Mouse (Mus musculus) fat pad, adult 2 months (tissue): ENCODE results near the gene Zfp692.
"Not testable (repeated sequence)": the region's sequence is repeated elsewhere in the genome, so short reads cannot be mapped to it uniquely, and the experiment has no call there.

Source experiments
- DNase-seq: peaks from one replicate; pipeline ENCODE4 v3.0.0-alpha.2; 2011; ENCODE audit warnings: low read depth, low spot score; ENCODE audit errors: extremely low read depth

Gene Zfp692

DNA sequence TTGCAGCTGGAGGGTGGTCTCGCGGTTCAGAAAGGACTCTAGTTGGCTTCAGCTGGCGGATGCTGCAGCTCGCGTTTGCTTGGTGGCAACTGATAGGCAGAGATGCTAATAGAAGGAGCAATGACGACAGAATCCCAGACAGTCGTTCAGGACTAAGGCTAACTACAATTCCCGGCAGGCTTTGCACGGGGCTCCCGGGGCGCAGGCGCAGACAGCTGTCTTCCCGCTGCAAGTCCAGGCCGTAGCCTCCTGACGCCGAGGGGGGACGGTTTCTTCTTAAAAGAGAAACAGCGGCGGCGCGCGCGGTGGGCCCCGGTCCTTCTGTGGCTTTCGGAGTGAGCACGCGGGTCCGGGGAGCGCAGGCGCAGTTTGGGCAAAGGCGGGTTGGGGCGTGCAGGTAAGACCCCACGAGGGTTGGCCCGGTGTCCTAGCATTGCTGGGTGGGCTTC is at the start of gene Zfp692:
TSS of gene Zfp692 (plus strand) at position 210 of the 449 bp plus-strand sequence.
- no peak for DNase-seq

GRCm38 (mm10) chr11:58257816-58258215 is 49.1 kb upstream of the Zfp692 start:
- DNase-seq, result no peak

DNA sequence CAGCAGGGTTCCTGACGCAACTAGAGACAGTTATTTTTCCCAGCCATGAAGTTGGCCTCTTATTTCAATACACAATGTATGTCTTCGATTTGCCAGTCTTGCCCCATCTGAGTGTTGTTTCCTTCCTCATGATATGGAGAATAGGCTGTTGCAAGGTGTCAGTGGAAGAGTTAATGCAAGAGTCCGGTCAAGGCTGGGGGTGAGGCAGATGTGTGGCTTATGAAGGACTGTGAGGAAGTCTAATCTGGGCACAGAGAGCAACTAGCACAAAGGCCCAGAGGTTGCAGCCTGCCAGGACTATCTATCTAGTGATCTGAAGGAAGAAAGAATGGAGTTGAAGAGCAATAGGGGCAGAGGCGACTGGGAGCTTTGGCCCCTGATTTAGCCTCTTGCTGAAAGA is 46.7 kb upstream of the Zfp692 start:
- no peak for DNase-seq

DNA sequence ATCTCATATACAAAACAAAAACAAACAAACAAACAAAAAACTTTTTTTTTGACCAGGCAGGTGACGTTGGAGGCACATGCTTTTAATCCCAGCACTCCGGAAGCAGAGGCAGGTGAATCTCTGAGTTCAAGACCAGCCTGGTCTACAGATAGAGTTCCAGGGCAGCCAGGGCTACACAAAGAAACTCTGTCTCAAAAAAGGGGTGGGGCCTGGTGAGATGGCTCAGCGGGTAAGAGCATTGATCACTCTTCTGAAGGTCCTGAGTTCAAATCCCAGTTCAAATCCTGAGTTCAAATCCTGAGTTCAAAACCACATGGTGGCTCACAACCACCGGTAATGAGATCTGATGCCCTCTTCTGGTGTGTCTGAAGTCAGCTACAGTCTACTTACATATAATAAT is 45.0 kb upstream of the Zfp692 start:
- no peak for DNase-seq

DNA sequence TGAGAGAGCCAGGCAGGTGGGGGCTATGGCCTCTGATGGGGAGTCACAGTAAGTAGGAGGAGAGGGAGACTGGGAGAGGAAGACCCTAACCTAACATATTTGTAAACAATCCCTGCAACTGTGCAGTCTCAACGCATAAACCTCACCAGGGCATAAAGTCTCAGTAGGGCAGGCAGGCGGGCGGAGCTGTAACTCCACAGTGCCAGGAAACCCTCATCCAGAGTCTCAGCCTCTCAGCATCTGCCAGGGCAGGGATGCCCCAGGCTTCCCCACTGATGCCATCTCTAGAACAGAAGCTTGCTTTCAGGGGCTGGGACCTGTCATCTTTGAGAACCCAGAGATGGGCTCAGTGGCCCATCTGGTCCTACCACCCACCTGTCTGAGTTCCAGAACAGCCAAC is 44.5 kb upstream of the Zfp692 start:
- DNase-seq, result no peak

GRCm38 (mm10) chr11:58263516-58263915 is 43.4 kb upstream of the Zfp692 start:
- DNase-seq, result no peak

- no peak for DNase-seq
Observed at GRCm38 (mm10) chr11:58264546-58264945, 42.3 kb upstream of the Zfp692 start.

- DNase-seq, result no peak
Observed at GRCm38 (mm10) chr11:58268285-58268684, 38.6 kb upstream of the Zfp692 start.

DNA sequence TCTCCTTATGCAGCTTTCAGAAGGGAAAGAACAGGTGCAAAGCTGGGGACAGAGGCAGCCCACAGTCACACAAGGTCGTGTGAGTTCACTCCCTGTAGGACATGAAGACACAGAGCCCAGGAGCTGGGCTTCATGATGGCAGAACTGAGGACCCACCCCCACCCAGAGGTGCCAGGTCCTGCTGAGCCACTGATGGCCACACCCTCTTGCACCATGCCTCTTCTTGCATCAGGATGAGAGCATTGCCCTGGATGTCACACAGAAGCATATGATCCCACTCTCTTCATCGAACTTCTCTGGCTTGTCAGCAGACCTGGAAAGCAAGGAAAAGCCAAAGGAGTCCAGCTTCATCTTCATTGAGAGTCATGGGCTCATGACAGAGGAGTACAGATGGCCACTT is 32.3 kb upstream of the Zfp692 start, which contains the start of gene 4930438A08Rik:
TSS of gene 4930438A08Rik (plus strand) at position 228 of the 400 bp plus-strand sequence.
- DNase-seq, result no peak

GRCm38 (mm10) chr11:58275756-58276155 is 31.1 kb upstream of the Zfp692 start:
- DNase-seq, result no peak

DNA sequence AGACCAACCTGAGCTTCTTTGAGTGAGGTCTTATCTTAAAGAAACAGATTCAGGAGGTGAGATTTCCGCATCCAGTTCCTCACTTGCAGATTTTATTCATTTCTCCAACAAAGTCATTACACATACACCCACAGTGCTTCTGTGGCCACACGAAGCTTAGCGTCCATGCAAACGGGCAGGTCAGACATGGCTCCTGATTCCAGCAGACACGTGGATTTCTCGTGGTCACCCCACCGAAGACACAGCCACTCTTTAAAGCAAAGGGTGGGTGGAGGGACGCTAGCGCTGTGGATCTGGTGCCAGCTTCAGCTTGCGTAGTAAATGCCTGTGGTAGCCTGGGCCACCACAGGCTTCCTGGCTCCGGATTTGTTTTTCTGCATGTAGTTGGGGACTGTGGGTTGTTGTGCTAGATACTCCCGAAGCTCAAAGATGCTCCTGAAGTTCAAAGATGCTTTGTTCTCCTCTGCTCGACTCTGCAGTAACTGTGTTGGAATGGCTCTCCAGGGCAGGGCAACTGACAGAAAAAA is 24.8 kb upstream of the Zfp692 start:
- no peak for DNase-seq

GRCm38 (mm10) chr11:58282518-58282917 is 24.4 kb upstream of the Zfp692 start:
- DNase-seq, result no peak

- no peak for DNase-seq
Observed at GRCm38 (mm10) chr11:58289992-58290682, 16.7 kb upstream of the Zfp692 start.

- no peak for DNase-seq
Observed at GRCm38 (mm10) chr11:58290812-58291211, 16.1 kb upstream of the Zfp692 start.

DNA sequence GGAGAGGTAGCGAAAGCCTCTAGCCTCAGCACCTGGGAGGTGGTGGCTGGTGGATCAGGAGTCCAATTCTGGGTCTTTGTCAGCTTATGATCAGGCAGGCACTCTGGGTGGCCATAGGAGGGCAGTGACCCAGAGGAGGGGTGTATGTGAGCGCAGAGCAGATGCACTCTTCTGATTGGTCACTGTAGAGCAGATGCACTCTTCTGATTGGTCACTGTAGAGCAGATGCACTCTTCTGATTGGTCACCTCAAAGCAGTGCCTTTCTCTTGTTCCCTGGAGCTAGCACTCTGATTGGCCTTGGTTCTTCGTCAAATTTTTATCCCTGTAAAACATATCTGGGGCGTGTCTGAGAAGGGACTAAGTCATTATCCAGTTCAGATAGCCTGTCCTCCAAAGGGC is 14.1 kb upstream of the Zfp692 start:
- no peak for DNase-seq

DNA sequence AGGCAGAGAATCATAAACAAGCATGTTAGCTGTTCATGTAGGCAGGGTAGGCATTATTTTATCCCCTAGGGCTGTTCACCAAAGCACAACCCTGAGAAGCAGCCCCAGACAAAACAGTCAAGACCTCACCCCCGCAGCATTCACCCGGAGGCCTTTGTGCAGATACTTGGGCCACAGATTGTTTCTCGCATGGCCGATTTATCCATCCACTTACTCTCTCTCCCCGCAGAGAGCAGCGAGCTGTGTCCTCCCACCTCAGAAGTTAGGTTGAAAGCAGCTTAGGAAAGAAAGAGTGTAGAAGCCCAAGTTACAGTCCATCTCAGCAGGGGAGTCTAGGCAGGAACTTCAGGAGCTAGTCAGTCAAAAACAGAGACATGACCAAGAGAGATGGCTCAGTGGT is 9.5 kb upstream of the Zfp692 start:
- DNase-seq, result no peak

GRCm38 (mm10) chr11:58301057-58301456 is 5.8 kb upstream of the Zfp692 start:
- DNase-seq, result no peak

- peak; percentile 59 for DNase-seq
Observed at GRCm38 (mm10) chr11:58301837-58302754, 4.8 kb upstream of the Zfp692 start.

DNA sequence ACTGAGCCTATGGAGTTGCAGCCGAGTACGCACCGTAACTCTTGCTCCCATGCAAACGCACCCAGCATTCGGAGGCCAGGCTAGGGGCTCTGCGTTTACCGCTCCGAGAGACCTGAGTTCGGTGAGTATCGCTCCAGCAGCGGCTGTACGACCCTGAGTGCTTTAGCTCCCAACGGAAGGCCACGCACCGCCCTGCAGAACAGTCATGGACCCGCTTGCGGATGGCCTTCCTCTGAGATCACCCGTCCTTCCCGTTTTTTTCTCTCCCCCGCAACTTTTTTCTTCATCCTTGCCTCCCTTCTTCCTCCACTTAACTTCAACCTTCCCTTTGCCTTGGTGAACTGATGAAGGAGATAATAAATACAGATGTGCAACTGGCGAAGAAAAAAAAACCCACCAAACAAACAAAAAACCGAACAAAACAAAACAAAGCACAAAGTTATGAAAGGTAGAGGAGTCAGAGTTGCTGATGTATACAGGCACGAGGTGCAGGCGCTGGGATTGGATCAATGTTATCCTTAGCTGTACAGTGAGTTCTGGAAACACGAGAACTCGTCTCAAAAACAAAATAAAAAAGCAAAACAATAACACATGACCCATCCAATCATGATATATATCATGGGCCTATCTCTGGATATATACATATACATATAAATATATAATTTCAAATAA is 4.0 kb upstream of the Zfp692 start:
- no peak for DNase-seq

DNA sequence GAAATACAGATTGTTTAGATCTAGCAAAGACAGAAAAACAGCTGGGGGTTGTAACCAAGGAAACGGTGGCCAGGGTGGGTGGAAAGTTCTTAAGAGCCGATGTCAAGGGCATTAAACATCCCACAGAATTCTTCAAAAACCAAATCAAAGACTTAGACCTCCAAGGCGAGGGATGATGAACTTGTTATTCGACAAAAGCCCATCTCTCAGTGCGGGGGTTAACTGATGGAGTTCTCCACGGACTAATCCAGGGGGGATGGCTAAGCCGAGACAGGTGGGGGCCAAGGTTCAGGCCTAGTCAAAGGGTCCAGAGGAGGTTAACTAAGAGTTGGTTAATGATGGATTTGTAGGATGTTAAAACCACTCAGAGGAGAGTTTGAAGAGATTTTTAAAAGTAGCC is 3.3 kb upstream of the Zfp692 start:
- no peak for DNase-seq

DNA sequence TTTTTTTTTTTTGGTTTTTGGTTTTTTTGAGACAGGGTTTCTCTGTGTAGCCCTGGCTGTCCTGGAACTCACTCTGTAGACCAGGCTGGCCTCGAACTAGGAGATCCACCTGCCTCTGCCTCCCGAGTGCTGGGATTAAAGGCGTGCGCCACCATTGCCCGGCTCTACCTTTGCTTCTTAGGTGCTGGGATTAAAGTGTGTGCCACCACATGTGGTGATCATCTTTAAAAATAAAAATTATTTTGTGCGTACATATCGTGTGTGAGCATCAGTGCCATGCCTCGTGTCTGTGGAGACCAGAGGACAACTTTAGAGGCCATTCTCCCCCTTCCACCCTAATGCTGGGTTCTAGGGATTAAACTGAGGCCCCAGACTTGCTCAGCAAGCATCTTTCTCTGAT is 1.6 kb upstream of the Zfp692 start:
- not testable (repeated sequence) for DNase-seq
